Mouse (Mus musculus): ENCODE measurements around the gene Il20.

Gene Il20

DNA sequence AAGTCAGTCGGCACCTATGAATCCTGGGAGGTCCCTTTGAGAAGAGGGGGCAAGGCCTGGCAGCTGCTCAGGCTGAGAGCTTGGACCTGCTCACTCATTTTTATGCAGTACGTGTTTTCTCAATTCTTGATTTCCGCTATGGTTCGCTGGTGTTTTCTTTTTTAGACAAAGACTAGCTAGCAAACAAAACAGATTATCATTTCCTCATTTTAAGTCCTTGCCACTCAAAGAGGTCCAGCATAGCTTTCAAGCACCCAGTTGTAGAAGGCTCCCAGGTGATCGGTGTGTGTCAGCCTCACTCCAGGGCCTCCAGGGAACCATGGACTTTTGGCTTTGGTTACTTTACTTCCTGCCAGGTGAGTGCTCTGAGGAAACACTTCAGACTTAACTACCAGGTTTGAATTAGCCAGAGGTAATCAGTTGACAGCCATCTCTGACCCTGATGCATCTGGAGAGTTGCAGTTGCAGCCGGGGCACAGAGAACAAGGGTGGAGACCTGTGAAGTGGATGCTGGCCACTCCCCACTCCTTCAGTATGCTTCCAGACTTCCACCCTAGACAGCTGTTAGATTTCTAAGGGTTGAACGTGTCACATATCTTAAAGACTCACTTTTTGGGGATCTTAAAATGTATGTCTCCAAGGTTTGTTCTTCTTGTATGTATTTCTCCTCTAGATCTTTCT, 45.6 kb downstream of the Il20 start, which contains the start of gene Fcmr:
Fcmr (plus strand) TSS at position 129 of the 681 bp plus-strand sequence.
- DNase-seq (ENCODE audit: low spot score in 2 of 2): no peak

GRCm38 (mm10) chr1:130864741-130865140, 46.5 kb downstream of the Il20 start:
- no peak for DNase-seq (ENCODE audit: low spot score in 2 of 2)

- peak; percentile 3 to 10 for DNase-seq (ENCODE audit: low spot score in 2 of 2)
Observed at GRCm38 (mm10) chr1:130864238-130864637, 47.0 kb downstream of the Il20 start.

- no peak for DNase-seq (ENCODE audit: low spot score in 2 of 2)
Observed at GRCm38 (mm10) chr1:130857456-130857855, 53.8 kb downstream of the Il20 start.

All from heart, adult 9 months (tissue).